Mouse (Mus musculus) R1 (cell line): ENCODE results near the gene Disp3.

Experiments used
- DNase-seq: peaks from one replicate; pipeline ENCODE4 v3.0.0-alpha.2; 2018; ENCODE audit warnings: low read depth, low spot score

Disp3 gene

GRCm38 (mm10) chr4:148287476-148288054 is at the start of gene Disp3:
Gene Disp3 (minus strand): TSS chr4:148287965.
- no peak for DNase-seq

DNA sequence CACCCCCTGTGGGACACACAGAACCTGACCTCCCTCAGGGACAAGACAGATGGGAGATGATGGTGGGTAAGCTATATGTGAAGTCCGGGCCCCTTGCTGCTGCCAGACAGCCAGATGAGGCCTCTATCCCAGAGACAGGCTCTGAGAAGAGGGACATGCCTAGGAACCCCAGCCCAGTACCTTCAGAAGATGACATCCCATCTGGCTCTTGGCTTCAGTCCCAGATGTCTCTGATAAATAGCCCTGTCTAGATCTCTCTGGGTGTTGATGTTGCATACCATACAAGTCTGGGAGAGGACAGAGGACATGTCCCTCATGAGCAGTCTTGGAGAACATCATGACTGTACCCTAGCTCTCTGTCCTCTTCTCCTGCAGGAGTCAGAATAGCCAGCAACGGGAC is 42.5 kb upstream of the Disp3 start:
- DNase-seq: no peak

GRCm38 (mm10) chr4:148329431-148329830 is 41.7 kb upstream of the Disp3 start:
- DNase-seq: no peak

DNA sequence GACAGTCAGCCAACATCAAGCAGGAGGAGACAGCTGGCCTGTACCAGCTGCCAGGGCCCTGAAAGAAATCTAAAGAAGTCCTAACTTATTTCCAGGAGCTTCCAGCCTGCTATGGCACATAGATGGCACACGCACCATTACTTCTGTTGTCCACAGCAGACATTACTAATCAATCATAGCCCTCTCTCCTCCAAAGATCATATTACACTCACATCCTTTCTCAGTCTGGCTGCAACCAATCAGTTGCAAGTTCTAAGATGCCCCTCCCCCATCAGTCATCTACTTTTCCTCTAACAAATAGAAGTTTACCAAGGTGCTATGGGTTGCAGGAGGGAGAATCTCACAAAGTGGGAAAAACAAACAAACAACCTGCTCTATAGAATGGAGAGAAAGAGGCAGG is 40.5 kb upstream of the Disp3 start:
- peak; percentile 54 for DNase-seq

DNA sequence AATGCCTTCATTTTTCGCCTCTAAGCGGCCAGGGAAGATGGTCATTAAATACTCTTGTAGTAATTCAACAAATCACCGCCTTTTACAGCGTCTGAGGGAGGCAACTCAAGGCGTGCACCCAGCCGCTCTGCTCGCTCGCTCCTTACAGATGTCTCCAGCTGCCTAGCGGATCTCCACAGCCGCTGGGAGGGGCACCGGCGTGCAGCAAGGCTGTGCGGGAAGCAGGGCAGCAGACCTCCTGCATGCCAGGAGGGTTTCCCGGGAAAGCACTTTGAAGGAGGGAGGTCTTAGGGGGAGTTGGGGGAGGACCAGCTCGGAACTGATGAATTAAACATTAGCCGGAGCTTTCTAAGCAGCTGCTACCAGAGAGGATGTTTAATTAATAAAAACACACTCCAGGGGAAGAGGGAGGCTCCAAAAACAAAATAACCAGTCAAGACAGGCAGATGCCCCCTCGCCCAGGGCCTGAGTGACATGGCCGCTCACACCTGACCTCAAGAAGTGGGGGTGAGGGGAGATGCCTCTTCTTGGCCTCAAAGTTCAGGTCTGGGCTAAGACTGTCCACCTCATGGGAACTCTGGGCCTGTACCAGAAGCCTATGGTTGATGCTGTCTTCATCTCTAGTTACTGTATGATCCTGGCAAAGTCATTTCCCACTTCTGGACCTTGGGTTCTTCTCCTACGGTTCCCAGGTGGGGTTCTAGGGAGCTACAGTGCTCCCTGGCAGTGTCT is 39.7 kb upstream of the Disp3 start:
- peak; percentile 11 for DNase-seq

DNA sequence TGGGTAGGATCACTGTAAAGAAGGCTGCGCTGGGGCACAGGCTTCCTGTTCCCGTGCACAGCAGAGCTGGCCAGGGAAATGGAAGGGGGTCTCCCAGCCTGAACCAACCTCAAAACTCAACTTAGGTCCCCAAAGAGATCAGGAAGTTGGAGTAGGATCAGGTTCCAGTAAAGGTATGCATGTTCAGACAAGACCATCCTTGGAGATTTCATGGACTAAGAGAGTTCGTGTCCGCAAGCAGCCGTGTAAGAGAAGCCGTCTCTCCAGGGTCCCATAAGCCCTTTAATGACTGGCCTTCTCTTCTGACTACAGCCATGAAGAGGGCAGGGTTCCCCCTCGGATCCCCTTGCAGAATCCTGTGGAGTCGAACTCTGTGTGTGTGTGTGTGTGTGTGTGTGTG is 39.0 kb upstream of the Disp3 start:
- no peak for DNase-seq

- DNase-seq: no peak
Measured at GRCm38 (mm10) chr4:148325951-148326350, 38.2 kb upstream of the Disp3 start.

GRCm38 (mm10) chr4:148325057-148325456 is 37.3 kb upstream of the Disp3 start:
- DNase-seq: no peak

- DNase-seq: no peak
Measured at GRCm38 (mm10) chr4:148322152-148322551, 34.4 kb upstream of the Disp3 start.

DNA sequence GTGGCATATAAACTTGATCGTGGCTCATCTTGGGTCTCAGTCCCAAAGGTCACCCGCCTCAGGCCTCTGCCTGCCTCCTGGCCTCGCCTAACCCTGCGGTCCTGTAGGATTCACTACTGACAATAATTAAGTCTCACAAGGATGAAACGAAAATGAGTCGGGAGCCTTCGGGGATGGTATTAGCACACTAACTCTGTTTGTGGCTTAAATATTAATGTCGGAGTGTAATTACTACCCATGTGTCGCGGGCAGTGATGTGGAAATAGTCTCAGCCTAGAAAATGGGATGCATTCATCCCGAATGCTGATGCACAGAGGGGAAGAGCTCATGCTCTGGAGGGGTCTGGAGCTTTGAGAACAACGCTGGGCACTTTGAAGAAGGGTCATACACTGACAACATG is 31.6 kb upstream of the Disp3 start:
- DNase-seq: no peak

DNA sequence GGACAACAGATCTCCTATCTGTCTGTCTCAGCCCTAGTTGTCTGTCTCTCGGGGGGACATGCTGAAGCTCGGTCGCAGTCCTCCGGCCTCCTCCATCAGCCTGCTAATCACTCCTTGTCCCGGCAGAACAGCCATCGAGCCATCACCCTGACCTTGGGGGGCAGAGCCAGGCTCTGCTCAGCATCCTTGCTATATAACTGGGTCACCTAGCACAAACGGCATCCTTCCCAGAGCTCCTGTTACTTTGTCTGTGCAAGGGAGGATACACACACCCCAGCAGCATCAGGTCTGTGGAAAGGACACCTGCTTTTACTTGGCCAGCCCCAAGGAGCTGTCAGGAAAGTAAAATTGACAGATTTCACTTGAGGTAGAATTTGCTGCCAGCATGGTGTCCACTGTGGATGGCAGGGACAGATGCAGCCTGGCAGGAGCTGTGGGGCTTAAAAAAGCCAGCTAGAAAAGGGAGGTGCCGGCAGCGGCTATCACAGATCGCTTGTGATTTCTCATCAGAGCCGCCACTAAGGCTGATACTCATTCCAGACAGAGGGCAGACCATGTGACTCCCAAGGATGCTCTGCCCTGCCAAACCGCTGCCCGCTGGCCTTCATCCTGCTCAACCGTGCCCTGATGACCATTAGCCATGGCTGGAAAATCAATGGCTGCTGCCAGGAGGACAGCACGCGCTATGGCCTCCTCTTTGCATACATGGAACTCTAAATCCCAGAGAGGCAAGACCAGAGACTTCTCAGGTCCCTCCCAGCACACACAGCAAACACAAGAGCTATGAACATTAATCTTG is 27.8 kb upstream of the Disp3 start:
- no peak for DNase-seq

DNA sequence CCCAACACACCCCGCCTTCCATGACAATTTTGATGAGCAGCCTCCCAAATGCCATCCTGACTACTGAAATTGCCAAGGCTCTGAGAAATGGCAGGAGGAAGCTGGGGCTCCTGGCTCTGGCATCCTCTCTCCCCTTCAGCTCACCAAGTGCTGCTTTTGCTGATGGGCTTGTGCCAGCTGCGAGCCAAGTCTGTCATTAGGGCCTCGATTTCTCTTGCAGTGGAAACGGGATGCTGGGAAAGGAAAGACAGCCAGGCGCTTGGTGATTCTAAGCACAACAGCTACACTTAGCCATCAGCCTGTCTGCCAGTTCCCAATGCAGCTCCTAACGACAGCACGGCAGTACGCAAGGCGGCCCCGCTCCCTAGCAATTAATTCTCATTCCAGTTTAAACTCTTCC is 26.6 kb upstream of the Disp3 start:
- DNase-seq: no peak

- no peak for DNase-seq
Measured at GRCm38 (mm10) chr4:148313601-148314000, 25.8 kb upstream of the Disp3 start.

GRCm38 (mm10) chr4:148312296-148313116 is 24.7 kb upstream of the Disp3 start:
- no peak for DNase-seq

- no peak for DNase-seq
Measured at GRCm38 (mm10) chr4:148310845-148311244, 23.1 kb upstream of the Disp3 start.

DNA sequence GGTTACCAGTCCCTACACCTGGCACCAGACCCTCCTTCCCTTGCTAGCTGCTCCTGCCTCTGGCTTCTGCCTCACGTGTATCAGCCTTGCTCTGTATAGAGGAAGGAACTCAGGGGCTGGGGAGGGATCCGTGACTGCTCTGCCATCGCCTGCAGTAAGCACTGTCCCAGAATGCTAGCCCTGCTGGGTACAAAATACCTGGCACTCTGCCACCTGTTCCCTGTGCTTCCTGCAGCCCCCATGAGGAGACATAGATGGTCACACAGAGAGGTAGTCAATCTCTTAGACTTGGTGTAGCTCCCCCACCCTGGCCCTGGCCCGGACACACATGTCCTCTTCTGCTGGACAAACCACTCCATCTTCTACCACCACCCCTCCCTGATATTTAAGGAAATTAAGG is 22.4 kb upstream of the Disp3 start:
- DNase-seq: no peak

DNA sequence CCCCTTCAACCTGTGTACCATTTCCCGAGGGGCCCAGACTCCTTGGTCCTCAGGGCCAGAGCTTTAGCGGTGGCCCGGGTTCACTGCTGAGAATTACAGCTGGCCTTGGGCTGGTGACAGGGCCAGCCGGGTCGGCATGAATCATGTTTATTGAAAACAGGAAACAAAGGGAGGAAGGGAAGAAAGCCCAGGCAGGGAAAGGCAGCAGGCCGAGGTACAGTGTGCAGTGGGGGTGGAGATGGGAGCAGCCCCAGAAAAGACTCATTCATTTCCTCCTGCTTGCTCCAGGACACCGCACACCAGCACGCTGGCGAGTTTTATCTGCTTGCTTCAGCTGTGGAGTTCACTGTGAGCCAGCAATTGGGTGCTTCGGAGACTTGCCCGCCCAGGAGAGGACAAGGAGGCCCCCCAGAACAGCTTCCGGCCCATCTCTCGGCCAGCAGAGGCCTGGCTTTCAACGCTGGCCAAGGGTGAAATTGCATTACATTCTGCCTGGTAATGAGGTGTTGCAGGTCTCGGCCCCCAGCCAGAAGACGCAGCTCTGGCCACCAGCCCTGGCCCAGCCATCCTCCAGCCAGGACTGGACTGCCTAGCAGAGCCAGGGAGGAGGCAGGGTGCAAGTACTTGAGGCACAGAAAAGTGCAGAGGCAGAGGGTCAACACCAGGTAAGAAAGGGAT is 18.8 kb upstream of the Disp3 start:
- DNase-seq: no peak

GRCm38 (mm10) chr4:148298720-148299119 is 11.0 kb upstream of the Disp3 start:
- DNase-seq: no peak

GRCm38 (mm10) chr4:148297640-148298039 is 9.9 kb upstream of the Disp3 start:
- DNase-seq: no peak

DNA sequence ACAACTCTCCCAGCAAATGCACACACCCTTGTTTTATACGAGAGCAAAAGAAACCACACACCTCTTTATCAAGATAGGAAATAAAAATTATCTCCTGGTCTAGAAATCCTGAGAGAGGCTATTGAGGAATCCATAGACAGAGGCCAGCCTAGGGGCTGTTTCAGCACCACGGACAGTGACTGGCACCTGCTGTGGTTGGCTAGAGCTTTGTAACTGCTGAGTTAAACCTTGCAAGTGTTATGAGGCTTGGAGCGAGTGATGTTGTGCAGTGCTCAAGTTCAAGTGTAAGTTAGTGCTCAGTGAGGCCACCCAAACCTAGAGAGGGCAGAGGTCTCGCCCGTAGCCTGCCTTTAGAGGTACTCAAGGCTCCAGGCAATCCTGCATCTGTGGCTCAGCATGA is 5.6 kb upstream of the Disp3 start:
- DNase-seq: peak; percentile 56

- no peak for DNase-seq
Measured at GRCm38 (mm10) chr4:148291849-148292248, 4.1 kb upstream of the Disp3 start.
